Mouse (Mus musculus) cerebellum, adult 18-20 months (tissue): ENCODE results near the gene Arl8a.

Experiments
- DNase-seq, 2 experiments: peaks; one replicate each; pipeline ENCODE4 v3.0.0; 2021

The Arl8a gene

DNA sequence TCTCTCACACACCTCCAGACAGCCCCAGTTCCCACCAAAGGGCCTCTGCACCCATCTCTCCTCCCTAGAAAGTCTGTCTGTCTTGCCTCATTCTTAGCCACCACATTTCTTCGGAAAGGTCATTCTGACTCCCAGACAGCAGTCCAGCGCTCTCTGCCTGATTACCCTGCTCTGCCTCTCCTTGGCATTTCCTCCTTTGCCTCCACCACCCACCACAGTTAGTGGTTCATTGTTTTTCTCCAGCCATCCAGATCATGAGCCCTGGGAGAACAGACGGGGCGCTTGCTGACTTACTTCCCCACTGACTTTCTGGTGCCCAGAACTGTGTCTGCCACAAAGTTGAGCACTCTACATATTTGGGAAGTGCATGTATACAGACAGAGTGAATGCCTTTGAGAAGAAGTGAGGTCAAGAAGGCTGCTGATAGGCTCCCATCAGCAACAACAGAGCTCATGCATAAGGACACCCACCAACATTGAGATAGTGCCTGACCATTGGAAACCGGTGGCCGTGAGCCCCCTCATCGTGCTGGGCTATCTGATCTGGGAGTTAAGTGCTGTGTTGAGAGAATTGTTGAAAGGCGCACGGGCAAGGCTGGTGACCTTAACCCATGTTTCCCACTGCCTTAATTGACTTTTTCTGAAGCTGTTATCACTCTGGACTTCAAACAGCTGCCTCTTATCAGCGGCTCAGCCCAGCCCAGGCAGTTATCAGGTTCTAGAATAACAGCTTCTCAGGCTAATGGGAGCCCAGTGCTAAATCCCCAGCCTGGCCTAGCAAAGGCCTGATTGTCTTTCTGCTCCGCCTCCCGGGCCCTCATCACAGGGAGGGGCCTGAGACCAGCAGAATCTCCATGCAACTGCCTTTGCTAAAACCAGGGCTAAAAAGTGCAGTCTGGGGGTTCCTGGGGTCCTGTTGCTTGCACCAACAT, 57.8 kb downstream of the Arl8a start:
- no peak for DNase-seq

DNA sequence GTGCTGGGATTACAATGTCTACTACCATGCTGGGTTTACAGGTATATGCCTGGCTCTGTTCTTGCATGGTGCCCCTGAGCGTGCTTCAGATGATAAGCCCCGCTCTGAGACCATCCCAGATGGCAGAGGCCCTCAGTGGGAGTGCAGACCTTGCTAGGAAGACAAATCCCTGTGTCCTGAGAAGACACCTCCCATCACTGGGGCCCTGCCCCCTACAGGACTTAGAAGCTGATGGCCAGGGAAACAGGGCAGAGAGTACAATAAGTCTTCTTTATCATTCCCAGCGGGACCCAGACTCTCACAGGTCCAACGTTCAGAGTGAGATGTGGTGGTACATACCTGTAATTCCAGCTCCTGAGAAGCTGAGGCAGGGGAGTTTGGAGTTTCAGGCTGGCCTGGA, 58.6 kb downstream of the Arl8a start:
- DNase-seq = no peak
